ENCODE assay signal across 8 mouse cellular contexts in the genomic region with DNA sequence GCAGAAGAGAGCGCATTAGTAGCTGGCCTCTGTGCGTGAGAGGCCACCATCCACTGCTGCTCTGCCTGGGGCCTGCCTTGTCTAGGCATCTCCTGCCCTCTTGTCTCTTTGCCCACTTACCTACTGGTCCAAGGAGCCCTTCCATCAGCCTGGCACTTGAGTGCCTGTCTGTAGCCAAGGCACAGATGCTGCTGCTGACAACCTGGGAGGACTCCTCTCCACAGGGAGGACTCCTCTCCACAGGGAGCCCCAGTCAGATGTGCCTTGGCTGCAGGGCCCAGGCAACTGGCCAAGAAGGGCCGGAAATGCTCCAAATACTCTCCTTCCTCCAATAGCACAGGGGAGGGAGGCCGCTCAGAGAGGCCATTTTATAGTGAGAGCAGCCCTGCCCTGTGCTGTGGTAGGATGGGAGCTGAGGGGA. TPM values are rescaled to one million over a fixed set of nuclear protein-coding genes. Genes with fewer than 3 reads are reported as not detected.
DNase-seq lines count a peak whose midpoint lies in the region; ATAC-seq and TF ChIP-seq lines count a peak whose summit lies in the region.

No protein-coding gene starts in this region.

- intact Hi-C loops in heart, postnatal 14 days (cut with DNase I) = no loop called here

- 47% methylated on average over 4 of the region's 4 CpGs for WGBS in forebrain, embryonic 15.5 days
- WGBS in lung, adult 2 months = 18% methylated on average over 4 of the region's 4 CpGs

- peak overlapping the region; percentile 62 for H3K27ac ChIP-seq in forebrain, embryonic 15.5 days (replicated peaks)
- peak overlapping the region; percentile 82 for H3K27ac ChIP-seq in layer of hippocampus, adult 2 months

- H3K9me3 ChIP-seq in forebrain, embryonic 15.5 days = no peaks in the 10 kb centered on the region

- peak; percentile 60 for DNase-seq in 3T3-L1 (ENCODE audit: low read depth, low spot score)
- DNase-seq in adrenal gland, postnatal 4 days (ENCODE audit: low spot score in 2 of 2) = peak; percentile 53 to 66
- peak; percentile 93 to 94 for DNase-seq in heart, postnatal 14 days
- peak; percentile 63 to 72 for DNase-seq in layer of hippocampus, adult 2 months (ENCODE audit: low spot score in 2 of 2)
- peak; percentile 84 for DNase-seq in lung, adult 2 months
- peak; percentile 71 for DNase-seq in ovary, postnatal 10 days (ENCODE audit: low spot score)
- no peak for DNase-seq in thymus, postnatal 0 days (ENCODE audit: low spot score)

- TF ChIP-seq CTCF in layer of hippocampus, adult 2 months (conservative IDR thresholded peaks at IDR 0.05) = no peak
- no peak for TF ChIP-seq CTCF in lung, adult 2 months (IDR thresholded peaks at IDR 0.05; ENCODE audit: insufficient read depth, low read length)

- peaks cover 73% of the 10 kb centered on the region for H3K4me1 ChIP-seq in forebrain, embryonic 15.5 days
- H3K4me1 ChIP-seq in lung, adult 2 months (ENCODE audit: control insufficient read depth, insufficient read depth, low read length) = peaks cover 77% of the 10 kb centered on the region

- H3K4me2 ChIP-seq in forebrain, embryonic 15.5 days (replicated peaks) = no peak overlapping the region

- H3K4me3 ChIP-seq in forebrain, embryonic 15.5 days = no peak overlapping the region
- H3K4me3 ChIP-seq in layer of hippocampus, adult 2 months = peak overlapping the region; percentile 32; the same call in 1 of the 2 replicates
- H3K4me3 ChIP-seq in lung, adult 2 months (replicated peaks; ENCODE audit: extremely low read depth, low read depth, low read length) = no peak overlapping the region

- TF ChIP-seq POLR2A in lung, adult 2 months (IDR thresholded peaks at IDR 0.05; ENCODE audit: borderline replicate concordance, extremely low read depth, low read depth, low read length) = no peak

- 0 out of 2 replicates have a peak overlapping the region, but pooled peaks have one; percentile 13 for H3K9ac ChIP-seq in forebrain, embryonic 15.5 days (replicated peaks)

- peak; percentile 55 for ATAC-seq in forebrain, embryonic 15.5 days (replicated peaks)

- 0 out of 2 replicates have a peak, but pooled peaks cover under 1% of the 10 kb centered on the region for H3K36me3 ChIP-seq in forebrain, embryonic 15.5 days

- H3K27me3 ChIP-seq in forebrain, embryonic 15.5 days = no peaks in the 10 kb centered on the region

RNA-seq across cellular contexts. Expression of a gene that starts 8.0 kb away (rescaled TPM):
- total RNA-seq in adrenal gland, postnatal 4 days (2021) = 100 to 1,000 TPM; 244 to 246 TPM
- polyA plus RNA-seq in forebrain, embryonic 15.5 days (2015; fragmentation: Nextera tagmentation; extraction: Ambion mirVana) = 26.0 and 26.9 TPM in 2 replicates
- 100 to 1,000 TPM; 104 to 122 TPM for total RNA-seq in heart, postnatal 14 days (2021)
- 100 to 1,000 TPM; 106 to 116 TPM for total RNA-seq in layer of hippocampus, adult 2 months (2021)
- polyA plus RNA-seq in lung, adult 2 months (2012; rRNA removed) = 182 and 227 TPM in 2 replicates
- polyA plus RNA-seq in thymus, postnatal 0 days (2015; fragmentation: Nextera tagmentation; extraction: Ambion mirVana) = 30.3 and 34.3 TPM in 2 replicates

RNA-seq across cellular contexts. Expression of a gene that starts 14.0 kb away (rescaled TPM):
- total RNA-seq in adrenal gland, postnatal 4 days (2021) = under 1 TPM; 0.67 to 0.90 TPM
- 0.26 and 0.45 TPM in 2 replicates for polyA plus RNA-seq in forebrain, embryonic 15.5 days (2015; fragmentation: Nextera tagmentation; extraction: Ambion mirVana)
- total RNA-seq in heart, postnatal 14 days (2021) = under 1 TPM; 0.19 to 0.56 TPM
- under 1 TPM; 0.32 to 0.87 TPM for total RNA-seq in layer of hippocampus, adult 2 months (2021)
- 0.12 and 0.30 TPM in 2 replicates for polyA plus RNA-seq in lung, adult 2 months (2012; rRNA removed)
- 0.98 and 1.0 TPM in 2 replicates for polyA plus RNA-seq in thymus, postnatal 0 days (2015; fragmentation: Nextera tagmentation; extraction: Ambion mirVana)

RNA-seq across cellular contexts. Expression of a gene that starts 44.1 kb away (rescaled TPM):
- 10 to 100 TPM; 67.0 to 70.6 TPM for total RNA-seq in adrenal gland, postnatal 4 days (2021)
- polyA plus RNA-seq in forebrain, embryonic 15.5 days (2015; fragmentation: Nextera tagmentation; extraction: Ambion mirVana) = 67.3 and 70.6 TPM in 2 replicates
- total RNA-seq in heart, postnatal 14 days (2021) = 10 to 100 TPM; 49.8 to 60.5 TPM
- 10 to 100 TPM; 29.7 to 30.1 TPM for total RNA-seq in layer of hippocampus, adult 2 months (2021)
- polyA plus RNA-seq in lung, adult 2 months (2012; rRNA removed) = 22.4 and 25.1 TPM in 2 replicates
- 74.9 and 75.8 TPM in 2 replicates for polyA plus RNA-seq in thymus, postnatal 0 days (2015; fragmentation: Nextera tagmentation; extraction: Ambion mirVana)

RNA-seq across cellular contexts. Expression of a gene that starts 54.7 kb away (rescaled TPM):
- total RNA-seq in adrenal gland, postnatal 4 days (2021) = 10 to 100 TPM; 20.5 to 23.2 TPM
- 20.6 and 22.7 TPM in 2 replicates for polyA plus RNA-seq in forebrain, embryonic 15.5 days (2015; fragmentation: Nextera tagmentation; extraction: Ambion mirVana)
- total RNA-seq in heart, postnatal 14 days (2021) = 1 to 10 TPM; 5.0 to 6.0 TPM
- 10 to 100 TPM; 12.7 to 14.0 TPM for total RNA-seq in layer of hippocampus, adult 2 months (2021)
- 8.9 and 14.5 TPM in 2 replicates for polyA plus RNA-seq in lung, adult 2 months (2012; rRNA removed)
- 24.7 and 25.5 TPM in 2 replicates for polyA plus RNA-seq in thymus, postnatal 0 days (2015; fragmentation: Nextera tagmentation; extraction: Ambion mirVana)

RNA-seq across cellular contexts. Expression of a gene that starts 54.8 kb away (rescaled TPM):
- under 1 TPM; 0.40 to 0.53 TPM for total RNA-seq in adrenal gland, postnatal 4 days (2021)
- polyA plus RNA-seq in forebrain, embryonic 15.5 days (2015; fragmentation: Nextera tagmentation; extraction: Ambion mirVana) = 0.14 and 0.28 TPM in 2 replicates
- under 1 TPM in 1 of 2 experiments, not detected in 1; 0.12 TPM for total RNA-seq in heart, postnatal 14 days (2021)
- total RNA-seq in layer of hippocampus, adult 2 months (2021) = under 1 TPM; 0.12 to 0.20 TPM
- 0.17 and 0.38 TPM in 2 replicates for polyA plus RNA-seq in lung, adult 2 months (2012; rRNA removed)
- 0.08 TPM in 1 of 2 replicates, not detected in the other for polyA plus RNA-seq in thymus, postnatal 0 days (2015; fragmentation: Nextera tagmentation; extraction: Ambion mirVana)
